Mouse (Mus musculus) olfactory bulb, adult 2 months (tissue): ENCODE results near the gene Atp7b.

Source experiments
- CTCF ChIP-seq: fragments of 200-500 bp; IDR thresholded peaks from 2 replicates; pipeline ENCODE4 v1.5.1; 2012; ENCODE audit warnings: low read depth, mild to moderate bottlenecking, low read length, moderate library complexity; ENCODE audit not compliant: insufficient read depth
- POLR2A ChIP-seq: fragments of 200-500 bp; IDR thresholded peaks from 2 replicates; pipeline ENCODE4 v1.6.1; 2012; ENCODE audit warnings: mild to moderate bottlenecking, low read depth, low read length, moderate library complexity; ENCODE audit not compliant: insufficient read depth

DNA sequence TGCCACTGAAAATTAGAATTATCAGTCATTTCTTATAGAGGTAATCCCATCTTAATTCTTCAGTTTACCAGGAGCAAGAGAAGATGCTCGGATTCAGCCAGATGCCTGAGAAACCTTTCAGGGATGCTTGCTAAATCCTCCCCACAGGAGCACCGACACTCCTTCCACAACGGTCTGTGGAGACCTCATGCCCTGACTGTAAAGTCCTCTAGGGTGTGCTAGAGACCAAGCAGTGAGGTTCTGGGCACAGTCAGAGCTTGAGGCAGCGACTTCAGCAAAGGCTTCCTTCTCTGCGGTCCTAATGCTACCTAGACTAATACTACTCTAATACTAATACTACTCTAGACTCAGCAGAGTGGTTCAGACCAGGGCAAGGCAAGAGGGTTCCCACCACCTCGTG, 67.9 kb downstream of the Atp7b start:
- TF ChIP-seq CTCF, result peak; percentile 61
- no peak for TF ChIP-seq POLR2A
